Mouse (Mus musculus): ENCODE data around the gene St6galnac3. TPM values are rescaled to one million over a fixed set of nuclear protein-coding genes. Genes with fewer than 3 reads are reported as not detected.

The St6galnac3 gene
- polyA plus RNA-seq, 1 experiment from 2014 or later = 55.0 TPM

DNA sequence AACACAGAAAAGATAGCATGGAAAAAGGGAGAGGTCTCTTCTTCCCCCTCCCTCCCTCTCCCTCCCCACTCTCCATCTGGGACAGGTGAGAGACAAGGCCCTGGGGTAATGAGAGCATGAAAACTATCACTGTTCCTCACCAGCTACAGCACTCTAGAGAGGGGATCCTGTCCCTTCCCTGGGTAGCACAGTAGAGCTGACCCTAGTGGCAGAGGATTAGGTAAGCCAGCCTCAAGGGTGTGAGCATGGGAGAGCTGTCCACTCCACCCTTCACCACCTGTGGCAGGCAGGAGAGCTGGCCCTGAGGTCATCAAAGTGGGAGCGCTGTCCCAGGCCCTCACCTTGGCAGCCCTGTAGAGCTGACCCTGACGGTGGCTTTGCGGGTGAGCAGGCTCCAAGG is 387.2 kb downstream of the St6galnac3 start:
- no peak for DNase-seq (ENCODE audit: low spot score)
- H3K4me3 ChIP-seq (ENCODE audit: low read depth, low read length) = no peak overlapping the region
- H3K27me3 ChIP-seq (ENCODE audit: control insufficient read depth, insufficient read depth, low read length) = no peaks in the 10 kb centered on the region
- H3K4me1 ChIP-seq (ENCODE audit: control insufficient read depth, insufficient read depth, low read length) = no peaks in the 10 kb centered on the region
- no peaks in the 10 kb centered on the region for H3K9me3 ChIP-seq (replicated peaks; ENCODE audit: control insufficient read depth, low read length)
- 82% methylated on average over 3 of the region's 3 CpGs for WGBS
- ATAC-seq (replicated peaks; ENCODE audit: insufficient number of reproducible peaks, low FRiP score, low TSS enrichment, low read depth) = no peak
- no peak overlapping the region for H3K9ac ChIP-seq (replicated peaks; ENCODE audit: low read length)
- H3K4me2 ChIP-seq (ENCODE audit: low read depth, low read length) = no peak overlapping the region
- H3K27ac ChIP-seq (replicated peaks; ENCODE audit: low read depth, low read length) = no peak overlapping the region
- H3K36me3 ChIP-seq (replicated peaks; ENCODE audit: control insufficient read depth, insufficient read depth, low read depth, low read length) = no peaks in the 10 kb centered on the region

DNA sequence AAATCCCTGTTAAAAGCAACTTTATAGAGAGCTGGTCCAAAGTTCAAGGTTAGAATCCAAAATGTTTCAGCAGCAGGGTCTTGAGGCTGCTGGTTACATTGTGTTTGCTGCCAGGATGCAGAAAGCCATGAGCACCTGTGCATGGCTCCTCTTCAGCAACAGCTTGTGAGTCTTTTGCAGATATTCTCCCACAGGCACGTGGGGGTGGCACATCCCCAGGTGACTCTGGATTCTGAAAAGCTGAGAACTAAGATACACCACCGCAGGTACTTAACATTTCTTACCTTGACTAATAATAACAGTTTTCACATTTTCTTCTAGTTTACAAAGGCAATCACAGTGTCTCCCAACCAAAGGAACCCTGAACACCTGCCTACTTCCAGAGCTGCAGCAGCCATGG is 387.8 kb downstream of the St6galnac3 start:
- H3K9ac ChIP-seq (replicated peaks; ENCODE audit: low read length) = no peak overlapping the region

DNA sequence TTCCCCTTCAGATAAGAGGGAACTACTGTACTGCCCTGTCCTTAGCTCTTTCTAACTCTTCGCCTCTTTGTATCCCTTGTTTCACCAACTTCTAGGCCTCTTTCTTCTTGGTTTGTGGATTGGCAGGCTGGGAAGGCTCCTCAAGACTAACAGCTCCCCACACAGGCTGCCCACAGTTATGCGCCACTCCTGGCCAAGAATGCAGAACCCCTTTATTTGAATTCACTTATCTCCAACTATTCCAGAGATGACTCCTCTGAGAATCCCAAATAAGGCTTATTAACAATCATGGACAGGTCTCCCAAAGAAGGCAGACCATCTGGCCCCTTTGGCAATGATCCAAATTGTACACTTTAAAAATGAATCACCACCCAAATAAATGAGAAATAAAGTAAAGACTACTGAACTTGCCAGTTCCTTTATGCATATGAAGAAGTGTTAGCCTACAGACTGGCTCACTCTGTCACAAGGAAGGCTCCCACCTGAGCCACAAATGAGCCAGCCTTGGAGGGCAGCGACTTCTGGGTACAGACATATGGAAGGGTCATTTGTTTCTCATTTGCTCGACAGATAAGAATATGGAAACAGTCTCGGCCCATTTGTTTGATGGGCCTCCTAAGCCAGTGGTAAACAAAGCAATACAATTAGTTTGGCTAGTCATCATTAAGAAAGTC is 390.7 kb downstream of the St6galnac3 start:
- WGBS = 75% methylated on average over 5 of the region's 5 CpGs
- no peaks in the 10 kb centered on the region for H3K4me1 ChIP-seq (ENCODE audit: control insufficient read depth, insufficient read depth, low read length)
- no peaks in the 10 kb centered on the region for H3K36me3 ChIP-seq (replicated peaks; ENCODE audit: control insufficient read depth, insufficient read depth, low read depth, low read length)
- H3K4me3 ChIP-seq (ENCODE audit: low read depth, low read length) = no peak overlapping the region
- ATAC-seq (replicated peaks; ENCODE audit: insufficient number of reproducible peaks, low FRiP score, low TSS enrichment, low read depth) = no peak
- H3K9me3 ChIP-seq (replicated peaks; ENCODE audit: control insufficient read depth, low read length) = no peaks in the 10 kb centered on the region
- H3K9ac ChIP-seq (replicated peaks; ENCODE audit: low read length) = no peak overlapping the region
- H3K27me3 ChIP-seq (ENCODE audit: control insufficient read depth, insufficient read depth, low read length) = no peaks in the 10 kb centered on the region
- no peak overlapping the region for H3K4me2 ChIP-seq (ENCODE audit: low read depth, low read length)
- no peak for DNase-seq (ENCODE audit: low spot score)
- no peak overlapping the region for H3K27ac ChIP-seq (replicated peaks; ENCODE audit: low read depth, low read length)

More for the DNA sequence above, 387.8 kb downstream of the St6galnac3 start:
- no peaks in the 10 kb centered on the region for H3K27me3 ChIP-seq (ENCODE audit: control insufficient read depth, insufficient read depth, low read length)
- H3K27ac ChIP-seq (replicated peaks; ENCODE audit: low read depth, low read length) = no peak overlapping the region
- no peaks in the 10 kb centered on the region for H3K4me1 ChIP-seq (ENCODE audit: control insufficient read depth, insufficient read depth, low read length)
- ATAC-seq (replicated peaks; ENCODE audit: insufficient number of reproducible peaks, low FRiP score, low TSS enrichment, low read depth) (no peak), DNase-seq (ENCODE audit: low spot score) (no peak)
- H3K4me2 ChIP-seq (ENCODE audit: low read depth, low read length) = no peak overlapping the region
- 87% methylated on average over 2 of the region's 2 CpGs for WGBS
- H3K9me3 ChIP-seq (replicated peaks; ENCODE audit: control insufficient read depth, low read length) = no peaks in the 10 kb centered on the region
- H3K36me3 ChIP-seq (replicated peaks; ENCODE audit: control insufficient read depth, insufficient read depth, low read depth, low read length) = no peaks in the 10 kb centered on the region
- no peak overlapping the region for H3K4me3 ChIP-seq (ENCODE audit: low read depth, low read length)

DNA sequence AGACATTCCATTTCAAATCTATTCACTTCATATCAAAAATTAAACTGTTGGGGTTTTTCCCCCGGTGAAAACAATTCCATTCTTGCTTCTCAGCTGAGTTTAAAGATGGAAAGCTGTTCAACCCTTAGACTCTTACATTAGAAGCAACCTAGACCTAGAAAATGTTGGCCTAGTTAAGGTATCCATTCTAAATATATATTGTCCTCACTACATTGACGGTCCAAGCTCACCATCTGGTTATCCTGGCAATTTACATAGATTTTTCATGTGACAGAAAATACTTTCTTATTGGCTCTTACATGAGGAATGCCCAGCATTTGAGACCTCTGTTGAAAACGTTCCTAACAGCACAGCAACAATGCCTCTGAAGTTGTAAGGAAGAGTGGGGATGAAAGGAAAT is 400.7 kb downstream of the St6galnac3 start:
- H3K27me3 ChIP-seq (ENCODE audit: control insufficient read depth, insufficient read depth, low read length) = no peaks in the 10 kb centered on the region
- H3K27ac ChIP-seq (replicated peaks; ENCODE audit: low read depth, low read length) = no peak overlapping the region
- H3K9me3 ChIP-seq (replicated peaks; ENCODE audit: control insufficient read depth, low read length) = no peaks in the 10 kb centered on the region
- H3K4me3 ChIP-seq (ENCODE audit: low read depth, low read length) = no peak overlapping the region
- no peaks in the 10 kb centered on the region for H3K36me3 ChIP-seq (replicated peaks; ENCODE audit: control insufficient read depth, insufficient read depth, low read depth, low read length)
- 88% methylated on average over 3 of the region's 3 CpGs for WGBS
- H3K9ac ChIP-seq (replicated peaks; ENCODE audit: low read length) = no peak overlapping the region
- ATAC-seq (replicated peaks; ENCODE audit: insufficient number of reproducible peaks, low FRiP score, low TSS enrichment, low read depth) (no peak), DNase-seq (ENCODE audit: low spot score) (no peak)
- H3K4me1 ChIP-seq (ENCODE audit: control insufficient read depth, insufficient read depth, low read length) = no peaks in the 10 kb centered on the region
- H3K4me2 ChIP-seq (ENCODE audit: low read depth, low read length) = no peak overlapping the region

DNA sequence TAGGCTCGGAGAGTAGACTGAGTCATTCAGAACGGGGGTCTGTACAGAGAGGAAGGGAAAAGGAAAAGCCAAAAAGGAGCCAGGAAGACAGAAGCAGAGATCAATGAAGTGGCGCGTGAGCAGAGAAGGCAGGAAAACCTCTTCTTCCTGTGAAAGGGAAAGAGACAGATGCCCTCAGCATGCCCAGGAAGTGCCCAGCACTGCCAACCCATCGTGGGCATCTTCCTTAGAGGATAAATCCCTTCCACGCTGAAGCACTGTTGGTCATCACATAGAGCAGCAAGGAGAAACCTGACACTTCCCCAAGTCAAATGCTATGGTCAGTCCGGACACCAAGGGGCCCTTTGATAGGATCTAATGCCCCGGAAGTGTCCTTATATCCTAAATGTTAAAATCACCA is 401.5 kb downstream of the St6galnac3 start:
- H3K27ac ChIP-seq (replicated peaks; ENCODE audit: low read depth, low read length) = no peak overlapping the region
- no peaks in the 10 kb centered on the region for H3K36me3 ChIP-seq (replicated peaks; ENCODE audit: control insufficient read depth, insufficient read depth, low read depth, low read length)
- H3K4me3 ChIP-seq (ENCODE audit: low read depth, low read length) = no peak overlapping the region
- WGBS = 81% methylated on average over 8 of the region's 8 CpGs
- no peak for DNase-seq (ENCODE audit: low spot score)
- H3K9me3 ChIP-seq (replicated peaks; ENCODE audit: control insufficient read depth, low read length) = no peaks in the 10 kb centered on the region
- H3K27me3 ChIP-seq (ENCODE audit: control insufficient read depth, insufficient read depth, low read length) = no peaks in the 10 kb centered on the region
- ATAC-seq (replicated peaks; ENCODE audit: insufficient number of reproducible peaks, low FRiP score, low TSS enrichment, low read depth) = no peak
- no peak overlapping the region for H3K9ac ChIP-seq (replicated peaks; ENCODE audit: low read length)
- no peak overlapping the region for H3K4me2 ChIP-seq (ENCODE audit: low read depth, low read length)
- H3K4me1 ChIP-seq (ENCODE audit: control insufficient read depth, insufficient read depth, low read length) = no peaks in the 10 kb centered on the region

DNA sequence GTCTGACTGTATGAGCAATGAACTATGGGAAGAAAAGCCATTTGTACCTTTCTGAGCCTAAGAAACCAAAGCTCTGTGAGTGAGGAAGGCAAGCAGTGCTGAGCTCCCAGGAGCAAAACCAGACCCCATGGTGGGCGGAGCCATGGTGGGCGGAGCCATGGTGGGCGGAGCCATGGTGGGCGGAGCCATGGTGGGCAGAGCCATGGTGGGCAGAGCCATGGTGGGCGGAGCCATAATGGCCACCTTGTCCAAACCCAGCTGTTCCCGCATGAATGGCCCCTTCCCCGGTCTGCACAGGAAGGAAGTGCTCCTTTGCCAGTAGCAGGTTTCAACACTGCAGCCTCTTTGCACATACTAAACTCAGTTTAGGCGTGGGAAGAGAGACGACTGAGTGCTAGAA is 411.4 kb downstream of the St6galnac3 start:
- H3K9ac ChIP-seq (replicated peaks; ENCODE audit: low read length) = no peak overlapping the region
- H3K27ac ChIP-seq (replicated peaks; ENCODE audit: low read depth, low read length) = no peak overlapping the region
- H3K27me3 ChIP-seq (ENCODE audit: control insufficient read depth, insufficient read depth, low read length) = no peaks in the 10 kb centered on the region
- H3K4me1 ChIP-seq (ENCODE audit: control insufficient read depth, insufficient read depth, low read length) = no peaks in the 10 kb centered on the region
- WGBS = 73% methylated on average over 8 of the region's 9 CpGs
- no peaks in the 10 kb centered on the region for H3K36me3 ChIP-seq (replicated peaks; ENCODE audit: control insufficient read depth, insufficient read depth, low read depth, low read length)
- DNase-seq (ENCODE audit: low spot score) (no peak), ATAC-seq (replicated peaks; ENCODE audit: insufficient number of reproducible peaks, low FRiP score, low TSS enrichment, low read depth) (no peak)
- no peaks in the 10 kb centered on the region for H3K9me3 ChIP-seq (replicated peaks; ENCODE audit: control insufficient read depth, low read length)
- H3K4me2 ChIP-seq (ENCODE audit: low read depth, low read length) = no peak overlapping the region
- H3K4me3 ChIP-seq (ENCODE audit: low read depth, low read length) = no peak overlapping the region

DNA sequence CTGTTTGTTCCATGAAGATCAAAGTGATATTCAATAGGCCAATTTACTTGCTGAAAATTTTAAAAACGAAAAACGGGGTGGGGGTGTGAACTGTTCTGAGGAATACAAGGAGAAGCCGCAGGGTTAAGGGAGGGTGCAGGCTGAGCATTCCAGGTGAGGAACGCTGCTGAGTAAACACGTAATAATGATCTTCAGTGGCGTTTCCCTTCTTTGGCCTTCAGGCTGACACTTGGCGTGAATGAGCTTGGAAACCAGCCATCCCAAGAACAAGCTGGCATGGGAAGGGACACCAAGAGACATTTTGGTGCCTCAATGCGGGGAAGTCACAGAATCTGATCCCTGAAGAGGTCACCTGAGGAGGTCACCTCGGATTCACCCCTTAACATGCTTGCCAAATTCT is 411.8 kb downstream of the St6galnac3 start:
- ATAC-seq (replicated peaks; ENCODE audit: insufficient number of reproducible peaks, low FRiP score, low TSS enrichment, low read depth) = no peak
- 91% methylated on average over 9 of the region's 9 CpGs for WGBS

DNA sequence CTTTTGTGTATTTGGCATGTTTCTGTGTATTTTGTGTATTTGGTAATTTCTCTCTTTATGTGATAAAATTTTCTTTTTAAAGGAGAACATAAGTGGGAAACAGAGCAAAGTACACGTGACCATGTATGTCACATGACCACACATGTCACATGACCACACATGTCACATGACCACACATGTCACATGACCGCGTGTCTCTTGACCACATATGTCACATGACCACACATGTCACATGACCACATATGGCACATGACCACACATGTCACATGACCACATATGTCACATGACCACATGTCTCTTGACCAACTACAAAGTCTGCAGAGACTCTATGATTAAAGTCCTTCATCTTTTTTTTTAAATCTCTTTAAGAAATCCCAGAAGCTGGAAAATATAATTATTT is 413.0 kb downstream of the St6galnac3 start:
- Histone ChIP-seq H3K9me3 (replicated peaks; ENCODE audit: control insufficient read depth, low read length) (no peaks in the 10 kb centered on the region), H3K36me3 (replicated peaks; ENCODE audit: control insufficient read depth, insufficient read depth, low read depth, low read length) (no peaks in the 10 kb centered on the region), H3K4me2 (ENCODE audit: low read depth, low read length) (no peak overlapping the region), H3K27me3 (ENCODE audit: control insufficient read depth, insufficient read depth, low read length) (no peaks in the 10 kb centered on the region), H3K4me3 (ENCODE audit: low read depth, low read length) (no peak overlapping the region), H3K4me1 (ENCODE audit: control insufficient read depth, insufficient read depth, low read length) (no peaks in the 10 kb centered on the region), H3K27ac (replicated peaks; ENCODE audit: low read depth, low read length) (no peak overlapping the region), H3K9ac (replicated peaks; ENCODE audit: low read length) (no peak overlapping the region)
- DNase-seq (ENCODE audit: low spot score) (peak; percentile 11), ATAC-seq (replicated peaks; ENCODE audit: insufficient number of reproducible peaks, low FRiP score, low TSS enrichment, low read depth) (no peak)
- 91% methylated on average over 3 of the region's 3 CpGs for WGBS

More for the DNA sequence above, 411.8 kb downstream of the St6galnac3 start:
- H3K9ac ChIP-seq (replicated peaks; ENCODE audit: low read length) = no peak overlapping the region
- no peaks in the 10 kb centered on the region for H3K4me1 ChIP-seq (ENCODE audit: control insufficient read depth, insufficient read depth, low read length)
- H3K4me2 ChIP-seq (ENCODE audit: low read depth, low read length) = no peak overlapping the region
- no peak overlapping the region for H3K27ac ChIP-seq (replicated peaks; ENCODE audit: low read depth, low read length)
- no peaks in the 10 kb centered on the region for H3K9me3 ChIP-seq (replicated peaks; ENCODE audit: control insufficient read depth, low read length)
- H3K36me3 ChIP-seq (replicated peaks; ENCODE audit: control insufficient read depth, insufficient read depth, low read depth, low read length) = no peaks in the 10 kb centered on the region
- no peak overlapping the region for H3K4me3 ChIP-seq (ENCODE audit: low read depth, low read length)
- no peak for DNase-seq (ENCODE audit: low spot score)
- H3K27me3 ChIP-seq (ENCODE audit: control insufficient read depth, insufficient read depth, low read length) = no peaks in the 10 kb centered on the region

Measured in embryonic facial prominence, embryonic 11.5 days (tissue).